Mouse (Mus musculus): ENCODE data around the gene Ubald2.

GRCm38 (mm10) chr11:116422562-116422961 lies 11.3 kb upstream of the Ubald2 start:
- TF ChIP-seq CTCF (IDR thresholded peaks at IDR 0.05; ENCODE audit: control insufficient read depth, insufficient read depth, insufficient replicate concordance, low read depth, low read length) (no peak), POLR2A (IDR thresholded peaks at IDR 0.05; ENCODE audit: control insufficient read depth, low read depth, low read length) (no peak)
